Mouse (Mus musculus) embryonic facial prominence, embryonic 15.5 days (tissue): ENCODE measurements around the gene Arnt. TPM values are rescaled to one million over a fixed set of nuclear protein-coding genes. Genes with fewer than 3 reads are reported as not detected.
"Not testable (repeated sequence)": the region's sequence is repeated elsewhere in the genome, so short reads cannot be mapped to it uniquely, and the experiment has no call there.

Source experiments
- ATAC-seq: fragments of 200-750 bp; cut with Nextera tagmentation; 2 replicates; pipeline ENCODE4 v1.8.0; 2017; ENCODE audit warnings: low read depth, moderate TSS enrichment; ENCODE audit not compliant: insufficient number of reproducible peaks, low FRiP score, low TSS enrichment
- H3K27ac ChIP-seq: fragments of 300-500 bp; sonication (generic); replicated peaks from 2 replicates; pipeline ENCODE4 v1.5.1; 2015; ENCODE audit warnings: mild to moderate bottlenecking, inconsistent platforms
- H3K27me3 ChIP-seq: fragments of 300-500 bp; sonication (generic); 2 replicates; pipeline ENCODE4 v1.6.1; 2015; ENCODE audit warnings: inconsistent platforms
- H3K36me3 ChIP-seq: fragments of 300-500 bp; sonication (generic); 2 replicates; pipeline ENCODE4 v1.6.1; 2015; ENCODE audit warnings: mild to moderate bottlenecking, inconsistent platforms
- H3K4me1 ChIP-seq: fragments of 300-500 bp; sonication (generic); 2 replicates; pipeline ENCODE4 v1.6.1; 2015; ENCODE audit warnings: inconsistent platforms
- H3K4me2 ChIP-seq: fragments of 300-500 bp; sonication (generic); replicated peaks from 2 replicates; pipeline ENCODE4 v1.6.1; 2015; ENCODE audit warnings: mild to moderate bottlenecking, inconsistent platforms
- H3K4me3 ChIP-seq: fragments of 300-500 bp; sonication (generic); replicated peaks from 2 replicates; pipeline ENCODE4 v1.5.1; 2015; ENCODE audit warnings: mild to moderate bottlenecking, inconsistent platforms
- H3K9ac ChIP-seq: fragments of 300-500 bp; sonication (generic); 2 replicates; pipeline ENCODE4 v1.6.1; 2015; ENCODE audit warnings: inconsistent platforms
- H3K9me3 ChIP-seq: fragments of 300-500 bp; sonication (generic); replicated peaks from 2 replicates; pipeline ENCODE4 v1.6.1; 2016; ENCODE audit warnings: inconsistent platforms
- WGBS: fragments of 180-500 bp; shearing (Covaris S2); methylation state at CpG from one replicate; pipeline ENCODE4 v1.1.7; 2015; 5-methylcytosine and 5-hydroxymethylcytosine counted together
- polyA plus RNA-seq: library from polyadenylated mRNA; unstranded; fragments of >200 nt; fragmentation: Nextera tagmentation; extraction: Ambion mirVana; gene quantifications from 2 replicates; pipeline ENCODE4 v1.2.1, GENCODE M21; 2015

Gene Arnt
- 49.9 and 50.2 TPM in 2 replicates for polyA plus RNA-seq

GRCm38 (mm10) chr3:95434136-95434982, at the start of gene Arnt:
Gene Arnt (plus strand): TSS chr3:95434388.
- H3K4me2 ChIP-seq, result peak within 1 kb of the TSS; percentile 54

GRCm38 (mm10) chr3:95385401-95386075, 48.6 kb upstream of the Arnt start:
- ATAC-seq, result no peak
- Histone ChIP-seq H3K9me3 (no peaks in the 10 kb centered on the region), H3K36me3 (no peaks in the 10 kb centered on the region), H3K4me3 (no peak overlapping the region), H3K9ac (no peak overlapping the region), H3K4me2 (no peak overlapping the region), H3K27ac (no peak overlapping the region), H3K4me1 (no peaks in the 10 kb centered on the region), H3K27me3 (no peaks in the 10 kb centered on the region)
- 69% methylated on average over 5 of the region's 5 CpGs for WGBS

More at GRCm38 (mm10) chr3:95434136-95434982, at the start of gene Arnt:
- Histone ChIP-seq H3K4me3 (peak within 1 kb of the TSS; percentile 88), H3K27me3 (no peaks in the 10 kb centered on the region), H3K27ac (peak within 1 kb of the TSS; percentile 87), H3K9me3 (no peaks in the 10 kb centered on the region), H3K9ac (peak within 1 kb of the TSS; percentile 79), H3K4me1 (no peaks in the 10 kb centered on the region), H3K36me3 (peaks cover 21% of the 10 kb centered on the region; the same call in 1 of the 2 replicates)
- under 1% methylated on average over 45 of the region's 47 CpGs for WGBS
- ATAC-seq, result peak; percentile 99

- Histone ChIP-seq H3K4me1 (no peaks in the 10 kb centered on the region), H3K9ac (no peak overlapping the region), H3K4me2 (no peak overlapping the region), H3K9me3 (0 out of 2 replicates have a peak, but pooled peaks cover 6% of the 10 kb centered on the region), H3K36me3 (no peaks in the 10 kb centered on the region), H3K27ac (no peak overlapping the region), H3K4me3 (no peak overlapping the region), H3K27me3 (no peaks in the 10 kb centered on the region)
- WGBS, result 81% methylated on average over 4 of the region's 4 CpGs
- ATAC-seq, result no peak
Observed at GRCm38 (mm10) chr3:95394385-95394784, 39.8 kb upstream of the Arnt start.

- WGBS, result 86% methylated on average over 3 of the region's 3 CpGs
- H3K9ac ChIP-seq, result no peak within 1 kb of the TSS
- ATAC-seq, result no peak
- H3K27ac ChIP-seq, result no peak within 1 kb of the TSS
- no peak within 1 kb of the TSS for H3K4me2 ChIP-seq
- H3K36me3 ChIP-seq, result no peaks in the 10 kb centered on the region
- H3K27me3 ChIP-seq, result no peaks in the 10 kb centered on the region
- no peaks in the 10 kb centered on the region for H3K4me1 ChIP-seq
- H3K9me3 ChIP-seq, result no peaks in the 10 kb centered on the region
- no peak within 1 kb of the TSS for H3K4me3 ChIP-seq
Observed at GRCm38 (mm10) chr3:95402741-95403140, 31.4 kb upstream of the Arnt start, which contains the start of gene 4930558C23Rik. Gene 4930558C23Rik (minus strand): TSS chr3:95402841.

- no peak overlapping the region for H3K4me3 ChIP-seq
- 50% methylated on average over 1 of the region's 1 CpGs for WGBS
- H3K27me3 ChIP-seq, result no peaks in the 10 kb centered on the region
- H3K4me1 ChIP-seq, result no peaks in the 10 kb centered on the region
- ATAC-seq, result no peak
- no peak overlapping the region for H3K4me2 ChIP-seq
- H3K27ac ChIP-seq, result no peak overlapping the region
- H3K9me3 ChIP-seq, result no peaks in the 10 kb centered on the region
- no peaks in the 10 kb centered on the region for H3K36me3 ChIP-seq
- H3K9ac ChIP-seq, result no peak overlapping the region
Observed at GRCm38 (mm10) chr3:95407728-95408127, 26.5 kb upstream of the Arnt start.

GRCm38 (mm10) chr3:95408852-95409251, 25.3 kb upstream of the Arnt start:
- H3K9me3 ChIP-seq, result no peaks in the 10 kb centered on the region
- no peak for ATAC-seq
- no peak overlapping the region for H3K27ac ChIP-seq
- no peak overlapping the region for H3K4me2 ChIP-seq
- 91% methylated on average over 2 of the region's 2 CpGs for WGBS
- no peaks in the 10 kb centered on the region for H3K27me3 ChIP-seq
- H3K9ac ChIP-seq, result no peak overlapping the region
- no peak overlapping the region for H3K4me3 ChIP-seq
- no peaks in the 10 kb centered on the region for H3K36me3 ChIP-seq
- no peaks in the 10 kb centered on the region for H3K4me1 ChIP-seq

GRCm38 (mm10) chr3:95412268-95412667, 21.9 kb upstream of the Arnt start:
- 48% methylated on average over 1 of the region's 1 CpGs for WGBS
- H3K4me2 ChIP-seq, result no peak overlapping the region
- no peaks in the 10 kb centered on the region for H3K36me3 ChIP-seq
- no peaks in the 10 kb centered on the region for H3K9me3 ChIP-seq
- no peak for ATAC-seq
- H3K4me3 ChIP-seq, result no peak overlapping the region
- H3K27ac ChIP-seq, result no peak overlapping the region
- no peak overlapping the region for H3K9ac ChIP-seq
- no peaks in the 10 kb centered on the region for H3K4me1 ChIP-seq
- no peaks in the 10 kb centered on the region for H3K27me3 ChIP-seq

GRCm38 (mm10) chr3:95417866-95418265, 16.3 kb upstream of the Arnt start:
- 0 out of 2 replicates have a peak, but pooled peaks cover 6% of the 10 kb centered on the region for H3K9me3 ChIP-seq
- H3K36me3 ChIP-seq, result no peaks in the 10 kb centered on the region
- WGBS, result 92% methylated on average over 6 of the region's 6 CpGs
- no peak overlapping the region for H3K4me3 ChIP-seq
- H3K4me2 ChIP-seq, result no peak overlapping the region
- no peaks in the 10 kb centered on the region for H3K27me3 ChIP-seq
- no peak overlapping the region for H3K9ac ChIP-seq
- ATAC-seq, result no peak
- no peaks in the 10 kb centered on the region for H3K4me1 ChIP-seq
- H3K27ac ChIP-seq, result no peak overlapping the region

- not testable (repeated sequence) for H3K9me3 ChIP-seq, H3K27me3 ChIP-seq, H3K4me2 ChIP-seq, H3K9ac ChIP-seq, ATAC-seq, H3K4me1 ChIP-seq, H3K27ac ChIP-seq, H3K36me3 ChIP-seq, H3K4me3 ChIP-seq
- WGBS, result 87% methylated on average over 5 of the region's 5 CpGs
Observed at GRCm38 (mm10) chr3:95426476-95426875, 7.7 kb upstream of the Arnt start.

- not testable (repeated sequence) for H3K9me3 ChIP-seq, H3K9ac ChIP-seq, H3K36me3 ChIP-seq, H3K27me3 ChIP-seq, H3K27ac ChIP-seq, H3K4me1 ChIP-seq
- peak; percentile 54; the same call in 1 of the 2 replicates for ATAC-seq
- peak overlapping the region; percentile 42 for H3K4me2 ChIP-seq
- peak overlapping the region; percentile 27 for H3K4me3 ChIP-seq
- 33% methylated on average over 9 of the region's 33 CpGs for WGBS
Observed at GRCm38 (mm10) chr3:95427117-95427890, 6.9 kb upstream of the Arnt start.

- not testable (repeated sequence) for H3K4me1 ChIP-seq, ATAC-seq, H3K27ac ChIP-seq, H3K9ac ChIP-seq, H3K27me3 ChIP-seq, H3K36me3 ChIP-seq, H3K9me3 ChIP-seq
- H3K4me2 ChIP-seq, result peak overlapping the region; percentile 42
- 27% methylated on average over 16 of the region's 21 CpGs for WGBS
- H3K4me3 ChIP-seq, result peak overlapping the region; percentile 27
Observed at GRCm38 (mm10) chr3:95427891-95428238, 6.3 kb upstream of the Arnt start.
